Comparison of ENCODE assay signal across 8 mouse cellular contexts in the genomic region with DNA sequence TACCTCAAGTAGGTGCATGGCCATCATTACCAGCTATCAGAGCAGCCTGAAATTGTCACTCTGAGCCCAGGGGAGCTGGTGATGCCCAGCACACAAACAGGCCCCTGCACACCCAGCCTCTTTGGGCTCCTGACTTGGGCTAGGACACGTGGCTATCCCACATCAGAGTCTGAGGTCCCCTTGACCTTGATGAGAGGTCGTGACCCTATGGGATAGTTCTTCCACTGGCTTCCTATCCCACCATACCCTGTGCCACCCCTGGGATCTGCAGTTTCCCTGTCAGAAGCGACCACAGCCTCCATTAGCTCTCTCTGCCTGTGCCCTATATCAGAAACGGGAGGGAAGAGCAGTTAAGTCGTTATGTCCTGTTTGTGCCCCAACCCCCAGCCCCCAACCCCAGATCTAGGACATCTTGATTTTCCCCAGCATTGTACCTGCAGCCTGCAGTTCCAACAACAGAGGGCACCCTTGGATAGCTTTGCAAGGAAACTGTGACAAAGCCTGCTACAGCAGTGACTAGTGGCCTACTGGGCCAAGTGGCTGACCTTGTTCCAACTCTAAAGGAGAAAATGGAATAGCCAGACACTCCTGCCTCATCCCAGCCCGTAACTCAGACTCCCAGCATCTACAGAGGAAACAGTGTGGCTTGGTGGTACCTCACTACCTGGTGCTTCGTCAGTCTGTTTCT. TPM values are rescaled to one million over a fixed set of nuclear protein-coding genes. Genes with fewer than 3 reads are reported as not detected.
DNase-seq lines count a peak whose midpoint lies in the region; ATAC-seq and TF ChIP-seq lines count a peak whose summit lies in the region.

No protein-coding gene starts in this region.

- TF ChIP-seq POLR2A in brain, embryonic 14.5 days (IDR thresholded peaks at IDR 0.05; ENCODE audit: borderline replicate concordance, extremely low read depth, insufficient read depth, insufficient read length, poor library complexity, severe bottlenecking) = no peak

- TF ChIP-seq EP300 in liver, embryonic 14.5 days (IDR thresholded peaks at IDR 0.05; ENCODE audit: low read depth) = no peak

- DNase-seq in urinary bladder, postnatal 14 days (ENCODE audit: low spot score) = peak; percentile 55
- DNase-seq in urinary bladder, adult 2 months (ENCODE audit: low spot score) = no peak
- DNase-seq in brain, embryonic 14.5 days (ENCODE audit: low read depth) = peak; percentile 82
- peak; percentile 87 for DNase-seq in hindbrain, postnatal 0 days (ENCODE audit: low spot score)
- peak in 1 of 3 experiments; percentile 11 for DNase-seq in liver, embryonic 14.5 days (ENCODE audit: low read depth in 3 of 3, low spot score in 3 of 3)
- DNase-seq in right cerebral cortex, adult 18-20 months = peak; percentile 60
- no peak for DNase-seq in yolk sac, embryonic 10.5 days (ENCODE audit: low spot score)

- no peaks in the 10 kb centered on the region for H3K9me3 ChIP-seq in forebrain, embryonic 15.5 days
- no peaks in the 10 kb centered on the region for H3K9me3 ChIP-seq in hindbrain, postnatal 0 days (ENCODE audit: low read length)
- H3K9me3 ChIP-seq in liver, embryonic 14.5 days (ENCODE audit: control insufficient read depth, low read length) = no peaks in the 10 kb centered on the region

- no peaks in the 10 kb centered on the region for H3K36me3 ChIP-seq in forebrain, embryonic 15.5 days
- no peaks in the 10 kb centered on the region for H3K36me3 ChIP-seq in hindbrain, postnatal 0 days (ENCODE audit: insufficient read depth, low read length)
- no peaks in the 10 kb centered on the region for H3K36me3 ChIP-seq in liver, embryonic 14.5 days (replicated peaks; ENCODE audit: control insufficient read depth, insufficient read depth, low read depth)

- H3K27ac ChIP-seq in forebrain, embryonic 15.5 days (replicated peaks) = no peak overlapping the region
- H3K27ac ChIP-seq in hindbrain, postnatal 0 days = no peak overlapping the region
- H3K27ac ChIP-seq in liver, embryonic 14.5 days = no peak overlapping the region

- H3K9ac ChIP-seq in forebrain, embryonic 15.5 days (replicated peaks) = no peak overlapping the region
- no peak overlapping the region for H3K9ac ChIP-seq in hindbrain, postnatal 0 days (replicated peaks; ENCODE audit: low read length)
- no peak overlapping the region for H3K9ac ChIP-seq in liver, embryonic 14.5 days (replicated peaks)

- no peaks in the 10 kb centered on the region for H3K27me3 ChIP-seq in forebrain, embryonic 15.5 days
- H3K27me3 ChIP-seq in hindbrain, postnatal 0 days (ENCODE audit: insufficient read depth, low read length) = no peaks in the 10 kb centered on the region
- H3K27me3 ChIP-seq in liver, embryonic 14.5 days (ENCODE audit: control insufficient read depth, insufficient read depth, low read length) = no peaks in the 10 kb centered on the region

- peak; percentile 81 for TF ChIP-seq CTCF in brain, embryonic 14.5 days (IDR thresholded peaks at IDR 0.05; ENCODE audit: borderline replicate concordance, extremely low read depth, insufficient read depth, insufficient read length)
- peak; percentile 89 for TF ChIP-seq CTCF in hindbrain, postnatal 0 days (IDR thresholded peaks at IDR 0.05; ENCODE audit: low read depth)
- TF ChIP-seq CTCF in liver, embryonic 14.5 days (IDR thresholded peaks at IDR 0.05; ENCODE audit: low read depth) = peak; percentile 78

- WGBS in forebrain, embryonic 15.5 days = 52% methylated on average over 7 of the region's 7 CpGs
- 54% methylated on average over 7 of the region's 7 CpGs for WGBS in hindbrain, postnatal 0 days
- 30% methylated on average over 7 of the region's 7 CpGs for WGBS in liver, embryonic 14.5 days (ENCODE audit: insufficient replicate concordance)

- H3K4me2 ChIP-seq in forebrain, embryonic 15.5 days (replicated peaks) = no peak overlapping the region
- no peak overlapping the region for H3K4me2 ChIP-seq in hindbrain, postnatal 0 days (ENCODE audit: low read depth, low read length)
- no peak overlapping the region for H3K4me2 ChIP-seq in liver, embryonic 14.5 days (ENCODE audit: low read depth)

- no peak overlapping the region for H3K4me3 ChIP-seq in forebrain, embryonic 15.5 days
- H3K4me3 ChIP-seq in hindbrain, postnatal 0 days (ENCODE audit: low read length) = no peak overlapping the region
- H3K4me3 ChIP-seq in liver, embryonic 14.5 days (ENCODE audit: insufficient read depth in 1 of 2, low read depth in 2 of 2, low read length in 2 of 2) = no peak overlapping the region

- 0 out of 2 replicates have a peak, but pooled peaks have one; percentile 19 for ATAC-seq in forebrain, embryonic 15.5 days (replicated peaks)
- peak; percentile 58 for ATAC-seq in hindbrain, postnatal 0 days
- ATAC-seq in liver, embryonic 14.5 days (ENCODE audit: insufficient read depth) = no peak

- 0 out of 2 replicates have a peak, but pooled peaks cover under 1% of the 10 kb centered on the region for H3K4me1 ChIP-seq in forebrain, embryonic 15.5 days
- H3K4me1 ChIP-seq in hindbrain, postnatal 0 days (ENCODE audit: insufficient read depth, low read length) = no peaks in the 10 kb centered on the region
- no peaks in the 10 kb centered on the region for H3K4me1 ChIP-seq in liver, embryonic 14.5 days (replicated peaks; ENCODE audit: control insufficient read depth in 2 of 2, insufficient read depth in 2 of 2, low read length in 1 of 2)

RNA-seq across cellular contexts. Expression of a gene that starts 40.4 kb away (rescaled TPM):
- polyA plus RNA-seq in urinary bladder, adult 2 months (2012; rRNA removed) = 59.2 and 104 TPM in 2 replicates
- polyA plus RNA-seq in brain, embryonic 14.5 days (2012; rRNA removed) = 15.1 and 29.8 TPM in 2 replicates
- polyA plus RNA-seq in forebrain, embryonic 15.5 days (2015; fragmentation: Nextera tagmentation; extraction: Ambion mirVana) = 5.4 and 5.9 TPM in 2 replicates
- total RNA-seq in hindbrain, postnatal 0 days (2014; rRNA removed) = 23.6 and 25.9 TPM in 2 replicates
- 7.1 and 8.0 TPM in 2 replicates for polyA plus RNA-seq in hindbrain, postnatal 0 days (2015; fragmentation: Nextera tagmentation; extraction: Ambion mirVana)
- 3.7 and 6.2 TPM in 2 replicates for polyA plus RNA-seq in liver, embryonic 14.5 days (2012; rRNA removed)
- polyA plus RNA-seq in liver, embryonic 14.5 days (2014; fragmentation: Nextera tagmentation; extraction: Ambion mirVana) = 6.8 and 9.0 TPM in 2 replicates

Comparison
In these comparisons a context has a peak if more than half of its experiments do, and no peak if none do; other contexts are left out.
1. DNase-seq: peak in urinary bladder, postnatal 14 days (single experiment), brain, embryonic 14.5 days (single experiment), hindbrain, postnatal 0 days (single experiment) and right cerebral cortex, adult 18-20 months (single experiment); none in urinary bladder, adult 2 months (single experiment) and yolk sac, embryonic 10.5 days (single experiment).
2. Peak in every context shown above with its lines, with median percentiles within 50 percentile points of each other: CTCF ChIP-seq.